Mouse (Mus musculus) skeletal muscle tissue, adult 2 months (tissue): ENCODE data around the gene Chrd.

Source experiments
- DNase-seq: peaks from one replicate; pipeline ENCODE4 v3.0.0-alpha.2; 2012; ENCODE audit warnings: low read depth, low spot score

The Chrd gene

DNA sequence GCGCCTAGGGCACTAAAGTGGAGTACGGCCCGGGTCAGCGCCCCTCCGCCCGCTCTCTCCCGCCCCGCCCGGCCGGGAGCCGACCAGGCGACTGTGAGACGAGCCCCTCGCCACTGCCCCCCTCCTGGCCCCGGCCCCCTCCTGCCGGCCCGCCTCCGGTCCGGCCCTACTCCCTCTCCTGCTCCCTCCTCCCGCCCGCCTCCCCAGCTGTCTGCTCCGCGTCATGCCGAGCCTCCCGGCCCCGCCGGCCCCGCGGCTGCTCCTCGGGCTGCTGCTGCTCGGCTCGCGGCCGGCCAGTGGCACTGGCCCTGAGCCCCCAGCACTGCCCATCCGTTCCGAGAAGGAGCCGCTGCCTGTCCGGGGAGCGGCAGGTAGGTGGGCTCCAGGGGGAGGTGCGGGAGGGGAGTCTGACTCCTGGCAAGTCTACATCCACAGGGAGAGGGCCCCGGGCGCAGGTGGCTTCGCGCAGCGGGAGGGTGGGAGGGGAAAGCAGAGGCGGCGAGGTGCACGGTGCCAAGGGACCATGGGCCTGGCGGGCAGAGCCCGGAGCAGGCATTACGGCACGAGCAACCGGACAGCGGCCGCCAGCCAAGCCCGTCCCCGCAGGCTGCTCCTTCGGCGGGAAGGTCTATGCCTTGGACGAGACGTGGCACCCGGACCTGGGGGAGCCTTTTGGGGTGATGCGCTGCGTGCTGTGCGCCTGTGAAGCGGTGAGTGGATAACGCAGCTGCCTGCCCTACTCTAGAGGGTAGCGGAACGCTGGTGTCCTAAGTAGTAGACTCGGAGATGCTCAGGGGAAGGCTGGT lies at the start of gene Chrd:
Chrd (plus strand) TSS at position 203 of the 806 bp plus-strand sequence.
- peak; percentile 60 for DNase-seq

DNA sequence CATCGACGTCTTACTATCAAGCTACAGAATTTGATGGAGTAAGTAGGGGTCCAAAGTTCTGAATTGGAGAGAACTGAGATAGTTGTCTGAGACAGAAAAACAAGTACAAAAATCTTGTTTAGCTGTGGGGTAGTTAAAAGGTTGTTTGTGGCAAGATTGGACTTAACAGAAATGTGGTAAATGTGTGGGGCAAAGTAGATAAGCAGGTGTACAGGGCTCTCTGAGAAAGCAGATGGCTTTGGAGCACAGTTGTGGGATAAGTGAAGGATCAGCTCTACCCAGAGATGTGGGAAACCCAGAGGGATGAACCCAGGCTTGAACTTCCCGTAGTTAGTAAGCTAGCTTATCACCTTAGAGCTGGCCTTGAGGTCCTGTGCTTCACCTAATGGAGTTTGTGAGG lies 42.2 kb upstream of the Chrd start:
- no peak for DNase-seq

DNA sequence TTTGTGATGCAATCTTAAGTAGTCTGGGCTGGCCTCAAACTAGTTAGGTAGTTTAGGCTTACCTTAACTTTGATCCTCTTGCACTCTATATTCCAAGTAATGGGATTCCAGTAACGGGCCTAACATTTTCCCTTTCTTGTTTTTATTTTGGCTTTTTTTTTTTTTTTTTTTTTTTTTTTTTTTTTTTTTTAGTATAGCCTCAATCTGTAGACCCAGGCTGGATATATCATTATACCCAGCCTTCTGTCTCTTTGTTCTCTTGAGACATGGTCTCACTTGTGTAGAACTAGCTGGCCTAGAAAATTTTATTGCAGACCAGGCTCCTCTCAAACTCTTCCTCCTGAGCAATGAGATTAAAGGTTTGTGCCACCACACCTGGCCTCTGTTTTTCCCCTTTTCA lies 41.3 kb upstream of the Chrd start:
- DNase-seq = no peak

- DNase-seq = no peak
Observed at GRCm38 (mm10) chr16:20692241-20692965, 40.5 kb upstream of the Chrd start.

GRCm38 (mm10) chr16:20693111-20693701 lies 39.7 kb upstream of the Chrd start, which contains the start of gene Fam131a:
Gene Fam131a, plus strand, starts transcription at chr16:20693241.
- DNase-seq = peak; percentile 81

GRCm38 (mm10) chr16:20694781-20695180 lies 38.1 kb upstream of the Chrd start:
- DNase-seq = peak; percentile 89

DNA sequence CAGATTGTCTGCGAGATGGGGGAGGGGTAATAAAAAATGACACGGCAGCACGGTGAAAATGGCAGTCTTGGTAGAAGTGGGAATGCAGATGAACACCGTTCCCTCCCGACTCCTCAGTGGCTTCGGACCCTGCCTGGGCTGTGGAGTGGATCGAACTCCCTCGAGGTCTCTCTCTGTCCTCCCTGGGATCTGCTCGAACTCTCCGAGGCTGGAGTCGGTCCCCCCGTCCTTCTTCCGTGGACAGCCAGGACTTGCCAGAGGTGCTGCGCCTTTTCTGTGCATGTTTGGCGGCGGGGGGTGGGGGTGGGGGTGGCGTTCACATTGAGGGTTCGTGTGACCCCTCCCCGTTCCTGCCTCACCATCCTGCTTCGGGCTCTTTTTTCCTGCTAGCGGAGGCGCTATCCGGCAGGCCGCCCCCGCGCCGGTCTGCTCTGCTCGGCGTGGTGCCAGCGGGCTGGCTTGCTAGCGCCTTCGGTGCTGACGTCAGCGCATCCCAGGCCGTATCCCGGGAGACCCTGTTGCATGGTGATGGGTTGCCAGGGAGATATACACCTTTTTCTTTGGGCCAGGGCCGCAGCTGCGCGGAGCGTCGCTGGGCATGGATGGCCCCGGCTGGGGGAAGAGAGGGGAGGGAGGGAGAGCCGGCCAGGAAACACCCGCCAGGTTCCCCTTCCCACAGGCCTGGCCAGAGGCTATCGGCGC lies 37.2 kb upstream of the Chrd start:
- DNase-seq = peak; percentile 80

GRCm38 (mm10) chr16:20699266-20699665 lies 33.7 kb upstream of the Chrd start:
- DNase-seq = no peak

GRCm38 (mm10) chr16:20700036-20700435 lies 32.9 kb upstream of the Chrd start:
- DNase-seq = no peak

GRCm38 (mm10) chr16:20701316-20701715 lies 31.6 kb upstream of the Chrd start:
- DNase-seq = no peak

- no peak for DNase-seq
Observed at GRCm38 (mm10) chr16:20701729-20702521, 31.0 kb upstream of the Chrd start.

DNA sequence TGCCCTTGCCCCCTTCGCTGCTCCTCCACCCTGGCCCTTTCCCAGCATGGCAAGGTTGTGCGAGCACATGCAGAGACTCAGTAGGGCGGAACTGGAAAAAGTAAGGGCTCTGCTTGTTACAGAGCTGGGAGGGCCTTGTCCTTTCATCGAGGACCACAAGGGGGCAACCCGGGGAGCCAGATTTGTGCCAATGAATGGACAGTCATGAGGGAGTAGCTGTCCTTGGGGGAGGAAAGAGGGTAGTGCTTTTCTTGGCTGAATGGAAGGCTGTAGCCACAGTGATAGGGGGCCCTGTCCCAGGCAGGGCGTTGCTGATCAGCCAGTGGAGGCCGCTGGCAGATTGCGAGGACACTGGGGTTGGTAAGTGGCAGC lies 30.4 kb upstream of the Chrd start:
- no peak for DNase-seq

DNA sequence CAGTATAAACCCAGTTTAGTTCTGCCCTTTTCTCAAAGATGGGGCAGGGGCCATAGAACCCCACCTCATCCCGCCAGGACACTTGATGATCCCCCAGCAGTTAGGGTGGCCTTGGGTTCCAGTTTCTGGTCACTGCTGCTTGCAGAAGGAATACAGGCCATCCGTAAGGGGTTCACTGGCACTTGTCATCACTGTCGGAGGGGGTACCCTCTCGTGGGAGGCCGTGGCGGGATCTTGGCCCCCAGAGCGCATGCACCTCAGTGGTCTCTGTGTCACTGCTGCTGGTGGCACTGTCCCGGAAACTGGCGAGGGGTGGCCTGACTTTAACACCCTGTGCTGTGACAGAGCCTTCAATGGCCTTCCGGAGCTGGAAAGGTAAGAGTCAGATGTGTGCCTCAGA lies 29.9 kb upstream of the Chrd start:
- no peak for DNase-seq

DNA sequence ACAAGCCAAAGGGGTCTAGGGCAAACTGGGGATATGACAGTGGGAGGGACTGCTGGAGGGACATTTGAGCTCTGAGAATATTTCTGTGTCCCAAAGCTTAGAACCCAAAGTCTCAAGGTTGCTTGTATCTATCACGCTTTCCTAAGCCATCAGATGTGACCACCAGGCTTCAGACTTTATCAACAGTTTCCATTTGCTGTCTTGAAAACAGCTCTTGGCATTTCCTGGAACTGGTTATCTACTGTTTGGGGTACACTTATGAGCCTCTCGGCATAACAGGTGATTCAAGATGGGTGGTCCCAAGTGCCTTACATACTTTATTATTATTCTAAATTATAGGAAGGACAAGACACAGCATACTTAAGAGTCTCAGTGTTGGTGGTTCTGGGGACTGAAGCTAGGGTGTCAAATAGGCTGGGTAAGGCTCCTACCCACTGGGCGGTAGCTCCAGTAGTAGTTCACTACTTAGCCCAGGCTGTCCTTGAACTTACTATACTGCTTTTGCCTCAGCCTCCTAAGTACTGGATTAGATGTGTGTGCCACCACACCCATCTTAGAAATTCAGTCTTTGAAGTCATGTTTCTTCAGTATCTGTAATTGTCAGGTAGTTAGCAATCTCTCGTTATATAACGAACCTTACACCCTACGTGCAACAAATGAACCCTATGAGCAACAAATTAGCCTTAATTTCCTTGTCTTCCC lies 29.1 kb upstream of the Chrd start:
- DNase-seq = no peak

DNA sequence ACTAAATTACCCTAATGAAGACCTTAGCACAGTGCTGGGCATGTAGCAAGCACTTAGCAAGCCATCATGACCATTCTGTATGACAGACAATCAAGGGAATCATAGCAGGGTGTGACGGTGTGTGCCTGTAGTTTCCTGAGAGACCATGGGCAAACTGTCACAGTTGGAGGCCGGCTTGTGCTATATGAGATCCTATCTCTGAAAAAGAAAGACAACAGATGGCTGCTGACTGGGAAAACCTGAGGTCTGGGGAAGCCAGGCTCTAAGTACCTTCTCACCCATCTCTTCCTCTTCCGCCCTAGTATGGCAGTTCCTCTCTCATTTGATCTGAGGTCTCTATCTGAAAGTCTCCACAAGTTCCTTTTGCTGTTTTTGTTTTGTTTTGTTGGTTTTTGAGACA lies 27.1 kb upstream of the Chrd start:
- no peak for DNase-seq

- no peak for DNase-seq
Observed at GRCm38 (mm10) chr16:20706407-20707055, 26.4 kb upstream of the Chrd start.

DNA sequence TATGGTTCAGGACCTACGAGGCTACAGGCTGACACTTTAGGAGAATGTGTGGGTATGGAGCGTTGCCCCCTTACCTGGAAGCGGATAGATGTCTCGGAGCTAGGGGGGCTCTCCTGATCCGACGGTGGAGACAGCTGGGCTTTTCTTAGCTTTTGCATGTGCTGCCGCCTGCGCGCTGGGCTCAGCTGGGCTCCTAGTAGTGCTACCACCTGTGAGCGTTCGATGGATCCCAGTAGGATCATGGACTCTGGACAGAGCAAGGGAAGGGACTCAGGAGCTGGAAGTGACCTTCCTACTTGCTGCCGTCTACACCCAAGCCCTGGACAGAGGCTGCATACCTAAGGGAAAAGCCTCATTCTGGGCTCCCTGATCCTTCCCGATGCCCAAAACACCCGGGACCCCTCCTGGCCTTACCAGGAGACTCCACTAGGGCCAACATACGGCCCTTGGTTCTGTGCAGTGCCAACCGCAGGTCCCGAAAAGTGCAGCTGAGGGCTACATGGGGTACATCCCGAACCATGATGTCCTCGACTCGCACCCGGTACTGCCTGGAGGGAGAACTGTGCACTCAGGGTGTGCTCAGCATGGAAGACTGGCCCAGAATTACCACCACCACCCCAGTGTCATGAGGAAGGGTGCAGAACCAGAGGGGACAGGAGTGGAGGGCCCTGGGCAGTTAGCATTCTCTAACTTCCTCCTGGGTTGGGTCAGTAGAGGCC lies 24.5 kb upstream of the Chrd start:
- DNase-seq = no peak

- DNase-seq = no peak
Observed at GRCm38 (mm10) chr16:20708939-20709734, 23.8 kb upstream of the Chrd start.

DNA sequence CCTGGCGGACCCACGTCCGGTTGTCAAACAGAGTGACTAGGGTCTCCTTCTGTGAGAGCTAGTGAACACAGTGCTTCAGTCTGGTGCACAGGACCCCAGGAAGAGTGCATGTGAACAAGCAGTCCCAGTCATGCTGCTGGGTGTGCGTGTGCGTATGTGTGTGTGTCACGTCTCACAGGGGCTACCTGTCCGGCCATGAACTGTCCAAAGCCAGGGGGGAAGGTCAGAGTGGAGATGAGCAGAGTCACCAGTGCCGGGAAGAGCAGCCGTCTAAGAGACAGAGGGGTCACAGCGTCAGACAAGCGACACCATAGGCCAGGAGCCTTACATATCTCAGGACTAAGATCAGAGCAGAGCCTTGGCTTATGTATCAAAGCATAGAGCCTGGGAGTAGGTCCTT lies 22.6 kb upstream of the Chrd start:
- DNase-seq = no peak
